Mouse (Mus musculus) cerebellum, postnatal 10 days (tissue): ENCODE measurements around the gene Ptger2.

ENCODE experiments used
- DNase-seq, 2 experiments: peaks; one replicate each; pipeline ENCODE4 v3.0.0; 2021; ENCODE audit warnings: mixed read lengths in 2 of 2

Ptger2 gene

DNA sequence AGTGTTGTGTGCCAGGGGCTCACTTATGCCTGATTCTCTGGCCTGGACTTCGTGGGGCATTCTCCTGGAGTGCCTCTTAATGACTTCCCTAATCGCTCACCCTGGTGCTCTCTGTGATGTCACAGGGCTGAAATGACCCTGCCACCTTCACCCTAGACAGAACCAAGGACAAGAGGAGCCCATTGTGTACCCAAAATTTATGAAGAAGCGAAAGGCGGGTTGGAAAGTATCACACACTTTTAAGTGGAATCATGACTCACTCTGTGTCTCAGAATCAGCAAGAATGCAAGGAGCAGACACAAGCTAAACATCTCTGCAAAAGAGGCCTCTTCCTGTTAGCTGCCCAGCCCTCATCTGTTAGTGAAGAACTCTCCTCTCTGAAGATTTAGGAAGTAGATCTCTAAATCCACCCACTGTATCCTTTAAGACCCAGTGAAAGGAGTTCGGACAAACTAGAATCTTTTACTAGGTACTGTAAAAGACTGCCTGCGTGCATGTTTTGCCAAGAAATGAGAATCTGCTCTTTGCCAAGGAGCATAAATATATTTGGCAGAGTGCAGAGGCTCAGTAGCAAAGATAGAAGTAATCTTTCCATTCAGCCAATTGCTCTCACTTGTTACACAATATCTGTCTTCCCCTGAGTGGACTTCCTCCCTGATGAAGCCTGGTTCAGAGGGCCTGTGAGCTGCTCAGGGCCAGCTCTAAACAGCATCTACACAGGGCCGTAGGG lies 61.9 kb downstream of the Ptger2 start:
- no peak for DNase-seq

DNA sequence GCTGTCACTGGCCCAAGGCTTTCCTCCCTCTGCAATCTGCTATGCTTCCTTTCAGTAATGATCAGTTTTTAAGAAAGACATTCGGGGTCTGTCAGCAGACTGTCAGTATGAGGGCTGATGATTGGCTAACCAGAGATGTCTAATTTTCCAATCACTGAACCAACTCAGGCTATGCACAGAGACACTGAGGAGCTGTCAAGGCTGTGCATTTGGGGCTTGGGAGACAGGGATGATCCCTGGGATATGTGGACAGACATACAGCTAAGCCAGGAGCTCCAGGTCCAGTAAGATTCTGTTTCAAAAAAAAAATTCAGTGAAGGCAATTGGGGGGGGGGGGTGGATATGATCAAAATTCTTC lies 62.4 kb downstream of the Ptger2 start:
- no peak for DNase-seq

DNA sequence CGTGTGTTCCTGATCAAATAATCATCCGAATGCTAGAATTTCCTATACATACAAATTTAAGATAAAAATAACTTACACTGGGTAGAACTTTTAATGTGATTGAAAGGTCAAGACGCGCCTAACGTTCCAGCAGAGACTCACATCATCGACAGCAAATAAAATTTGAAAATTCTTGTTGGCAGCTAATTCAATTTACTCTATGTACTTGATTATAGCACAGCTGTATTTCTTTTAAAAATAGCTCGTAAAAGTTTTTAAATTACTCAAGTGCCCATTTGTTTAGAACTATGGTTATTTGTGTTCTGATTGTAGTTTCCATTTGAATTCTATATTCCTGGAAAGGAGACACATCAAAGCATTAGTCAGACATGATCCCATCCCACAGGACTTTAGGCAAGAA lies 63.1 kb downstream of the Ptger2 start:
- DNase-seq, result no peak
